Mouse (Mus musculus) embryonic facial prominence, embryonic 10.5 days (tissue): ENCODE results near the gene Larp6. TPM values are rescaled to one million over a fixed set of nuclear protein-coding genes. Genes with fewer than 3 reads are reported as not detected.

ENCODE experiments used
- DNase-seq: peaks from one replicate; pipeline ENCODE4 v3.0.0-alpha.2; 2017; ENCODE audit warnings: low spot score
- H3K27ac ChIP-seq: fragments of 300-500 bp; sonication (generic); replicated peaks from 2 replicates; pipeline ENCODE4 v1.5.1; 2016; ENCODE audit warnings: mild to moderate bottlenecking
- H3K27me3 ChIP-seq: fragments of 300-500 bp; sonication (generic); replicated peaks from 2 replicates; pipeline ENCODE4 v1.6.1; 2016; ENCODE audit warnings: low read depth, mild to moderate bottlenecking; ENCODE audit not compliant: poor library complexity, severe bottlenecking
- H3K36me3 ChIP-seq: fragments of 300-500 bp; sonication (generic); replicated peaks from 2 replicates; pipeline ENCODE4 v1.6.1; 2016; ENCODE audit warnings: mild to moderate bottlenecking, moderate library complexity
- H3K4me1 ChIP-seq: fragments of 300-500 bp; sonication (generic); 2 replicates; pipeline ENCODE4 v1.6.1; 2016
- H3K4me3 ChIP-seq: fragments of 300-500 bp; sonication (generic); 2 replicates; pipeline ENCODE4 v1.5.1; 2016; ENCODE audit warnings: mild to moderate bottlenecking, moderate library complexity
- H3K9me3 ChIP-seq: fragments of 300-500 bp; sonication (generic); 2 replicates; pipeline ENCODE4 v1.6.1; 2016; ENCODE audit warnings: mild to moderate bottlenecking
- WGBS: fragments of 180-500 bp; shearing (Covaris S2); methylation state at CpG from one replicate; pipeline ENCODE4 v1.1.7; 2016; 5-methylcytosine and 5-hydroxymethylcytosine counted together
- polyA plus RNA-seq: library from polyadenylated mRNA; unstranded; fragments of >200 nt; fragmentation: Nextera tagmentation; extraction: Ambion mirVana; gene quantifications from 2 replicates; pipeline ENCODE4 v1.2.1, GENCODE M21; 2016

Larp6 gene
- polyA plus RNA-seq, 1 experiment from 2014 or later: 0.72 TPM

- H3K4me1 ChIP-seq: no peaks in the 10 kb centered on the region
- 90% methylated on average over 2 of the region's 2 CpGs for WGBS
These were observed 36.3 kb downstream of the Larp6 start for GRCm38 (mm10) chr9:60749105-60749504.

GRCm38 (mm10) chr9:60751098-60751497 is 38.3 kb downstream of the Larp6 start:
- Histone ChIP-seq H3K36me3 (no peaks in the 10 kb centered on the region), H3K4me3 (no peak overlapping the region), H3K9me3 (0 out of 2 replicates have a peak, but pooled peaks cover 2% of the 10 kb centered on the region), H3K4me1 (no peaks in the 10 kb centered on the region), H3K27me3 (no peaks in the 10 kb centered on the region), H3K27ac (no peak overlapping the region)
- no peak for DNase-seq
- WGBS: 86% methylated on average over 5 of the region's 5 CpGs

More at GRCm38 (mm10) chr9:60749105-60749504, 36.3 kb downstream of the Larp6 start:
- Histone ChIP-seq H3K4me3 (no peak overlapping the region), H3K36me3 (no peaks in the 10 kb centered on the region), H3K9me3 (0 out of 2 replicates have a peak, but pooled peaks cover 2% of the 10 kb centered on the region), H3K27me3 (0 out of 2 replicates have a peak, but pooled peaks cover 11% of the 10 kb centered on the region), H3K27ac (no peak overlapping the region)
- no peak for DNase-seq

- no peaks in the 10 kb centered on the region for H3K36me3 ChIP-seq
- no peak overlapping the region for H3K4me3 ChIP-seq
- H3K27me3 ChIP-seq: no peaks in the 10 kb centered on the region
- WGBS: 67% methylated on average over 6 of the region's 6 CpGs
- no peak overlapping the region for H3K27ac ChIP-seq
- DNase-seq: no peak
- 0 out of 2 replicates have a peak, but pooled peaks cover 2% of the 10 kb centered on the region for H3K9me3 ChIP-seq
- H3K4me1 ChIP-seq: no peaks in the 10 kb centered on the region; the same call in 1 of the 2 replicates
These were observed 39.2 kb downstream of the Larp6 start for GRCm38 (mm10) chr9:60751971-60752370.

GRCm38 (mm10) chr9:60752636-60753035 is 39.8 kb downstream of the Larp6 start:
- Histone ChIP-seq H3K4me3 (no peak overlapping the region), H3K27me3 (no peaks in the 10 kb centered on the region), H3K27ac (no peak overlapping the region), H3K9me3 (0 out of 2 replicates have a peak, but pooled peaks cover 2% of the 10 kb centered on the region), H3K4me1 (peaks cover 6% of the 10 kb centered on the region), H3K36me3 (no peaks in the 10 kb centered on the region)
- no peak for DNase-seq

GRCm38 (mm10) chr9:60756258-60756657 is 43.5 kb downstream of the Larp6 start:
- no peaks in the 10 kb centered on the region for H3K36me3 ChIP-seq
- no peaks in the 10 kb centered on the region for H3K9me3 ChIP-seq
- peaks cover 27% of the 10 kb centered on the region for H3K4me1 ChIP-seq
- peak; percentile 62 for DNase-seq
- no peak overlapping the region for H3K4me3 ChIP-seq
- 39% methylated on average over 6 of the region's 6 CpGs for WGBS
- no peaks in the 10 kb centered on the region for H3K27me3 ChIP-seq
- no peak overlapping the region for H3K27ac ChIP-seq

GRCm38 (mm10) chr9:60756866-60757740 is 44.3 kb downstream of the Larp6 start:
- Histone ChIP-seq H3K4me1 (peaks cover 27% of the 10 kb centered on the region), H3K9me3 (no peaks in the 10 kb centered on the region), H3K27ac (no peak overlapping the region), H3K27me3 (no peaks in the 10 kb centered on the region), H3K36me3 (no peaks in the 10 kb centered on the region), H3K4me3 (no peak overlapping the region)
- WGBS: 80% methylated on average over 15 of the region's 15 CpGs
- DNase-seq: no peak

- H3K4me1 ChIP-seq: peaks cover 27% of the 10 kb centered on the region
- H3K27ac ChIP-seq: no peak overlapping the region
- WGBS: 25% methylated on average over 5 of the region's 5 CpGs
- H3K27me3 ChIP-seq: no peaks in the 10 kb centered on the region
- H3K36me3 ChIP-seq: no peaks in the 10 kb centered on the region
- H3K4me3 ChIP-seq: no peak overlapping the region
- no peaks in the 10 kb centered on the region for H3K9me3 ChIP-seq
- peak; percentile 53 for DNase-seq
These were observed 45.0 kb downstream of the Larp6 start for GRCm38 (mm10) chr9:60757817-60758216.

GRCm38 (mm10) chr9:60759436-60760007 is 46.7 kb downstream of the Larp6 start:
- Histone ChIP-seq H3K36me3 (no peaks in the 10 kb centered on the region), H3K4me3 (no peak overlapping the region), H3K9me3 (no peaks in the 10 kb centered on the region), H3K4me1 (peaks cover 27% of the 10 kb centered on the region), H3K27me3 (no peaks in the 10 kb centered on the region), H3K27ac (no peak overlapping the region)
- no peak for DNase-seq
- 71% methylated on average over 10 of the region's 10 CpGs for WGBS

- Histone ChIP-seq H3K4me3 (no peak overlapping the region), H3K27me3 (no peaks in the 10 kb centered on the region), H3K36me3 (no peaks in the 10 kb centered on the region), H3K9me3 (no peaks in the 10 kb centered on the region), H3K4me1 (peaks cover 30% of the 10 kb centered on the region), H3K27ac (no peak overlapping the region)
- no peak for DNase-seq
- 16% methylated on average over 2 of the region's 2 CpGs for WGBS
These were observed 52.4 kb downstream of the Larp6 start for GRCm38 (mm10) chr9:60765181-60765580.

GRCm38 (mm10) chr9:60768393-60768792 is 55.6 kb downstream of the Larp6 start:
- peaks cover 30% of the 10 kb centered on the region for H3K4me1 ChIP-seq
- H3K9me3 ChIP-seq: no peaks in the 10 kb centered on the region
- H3K27me3 ChIP-seq: no peaks in the 10 kb centered on the region
- no peak overlapping the region for H3K4me3 ChIP-seq
- no peaks in the 10 kb centered on the region for H3K36me3 ChIP-seq
- H3K27ac ChIP-seq: no peak overlapping the region
- 81% methylated on average over 9 of the region's 9 CpGs for WGBS
- DNase-seq: no peak

GRCm38 (mm10) chr9:60769711-60770111 is 56.9 kb downstream of the Larp6 start:
- no peak for DNase-seq
- 0 out of 2 replicates have a peak overlapping the region, but pooled peaks have one; percentile 41 for H3K27ac ChIP-seq
- no peak overlapping the region for H3K4me3 ChIP-seq
- 74% methylated on average over 6 of the region's 6 CpGs for WGBS
- peaks cover 30% of the 10 kb centered on the region for H3K4me1 ChIP-seq
- no peaks in the 10 kb centered on the region for H3K36me3 ChIP-seq
- no peaks in the 10 kb centered on the region for H3K9me3 ChIP-seq
- no peaks in the 10 kb centered on the region for H3K27me3 ChIP-seq

GRCm38 (mm10) chr9:60773713-60774112 is 60.9 kb downstream of the Larp6 start:
- 86% methylated on average over 2 of the region's 2 CpGs for WGBS
- H3K9me3 ChIP-seq: no peaks in the 10 kb centered on the region
- H3K36me3 ChIP-seq: no peaks in the 10 kb centered on the region
- no peak overlapping the region for H3K27ac ChIP-seq
- no peaks in the 10 kb centered on the region for H3K27me3 ChIP-seq
- no peak for DNase-seq
- H3K4me1 ChIP-seq: peaks cover 12% of the 10 kb centered on the region
- no peak overlapping the region for H3K4me3 ChIP-seq

- Histone ChIP-seq H3K27ac (no peak overlapping the region), H3K27me3 (no peaks in the 10 kb centered on the region), H3K4me1 (no peaks in the 10 kb centered on the region), H3K4me3 (no peak overlapping the region), H3K9me3 (no peaks in the 10 kb centered on the region), H3K36me3 (no peaks in the 10 kb centered on the region)
- DNase-seq: no peak
- WGBS: 84% methylated on average over 9 of the region's 9 CpGs
These were observed 64.1 kb downstream of the Larp6 start for GRCm38 (mm10) chr9:60776899-60777298.
